Mouse (Mus musculus): Measurements from ENCODE around the gene Ephb2.

The Ephb2 gene

DNA sequence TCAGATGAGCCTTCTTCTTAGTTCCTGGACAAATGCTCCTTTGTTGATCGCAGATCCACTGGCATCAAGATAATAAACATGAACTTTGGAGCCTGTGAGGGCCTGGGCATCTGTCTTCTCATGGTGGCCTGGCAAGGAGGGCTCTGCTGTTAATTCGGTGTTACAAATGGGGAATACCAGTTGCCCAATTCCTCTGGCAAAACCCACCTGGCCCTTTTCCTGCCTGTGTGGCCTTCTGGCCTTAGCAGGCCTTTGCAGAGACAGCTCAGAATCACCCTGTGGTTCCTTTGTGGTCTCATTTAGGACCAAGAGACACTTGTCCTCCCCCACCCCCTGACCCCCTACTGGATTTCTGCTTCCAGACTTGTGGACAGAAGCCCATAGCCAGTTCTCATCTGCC is 106.2 kb downstream of the Ephb2 start:
- DNase-seq: no peak

DNA sequence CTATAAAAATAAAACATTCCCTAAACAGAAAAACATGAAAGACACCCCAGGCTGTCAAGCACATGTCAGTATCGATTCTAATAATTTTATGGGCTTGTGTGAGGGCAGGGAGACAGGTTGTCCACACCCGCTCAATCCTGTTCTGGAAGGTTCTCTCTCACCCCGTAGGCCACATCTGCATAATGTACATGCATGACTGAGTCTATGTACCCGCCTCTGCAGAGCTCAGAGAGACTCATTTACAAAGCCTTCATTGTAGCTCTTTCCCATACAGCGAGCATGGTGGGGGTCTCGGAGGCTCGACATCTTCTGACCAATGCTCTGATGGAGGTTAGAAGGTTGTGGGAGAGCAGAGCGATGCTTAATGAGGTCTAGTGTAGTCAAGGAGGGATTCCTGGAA is 108.8 kb downstream of the Ephb2 start:
- DNase-seq: peak; percentile 62

DNA sequence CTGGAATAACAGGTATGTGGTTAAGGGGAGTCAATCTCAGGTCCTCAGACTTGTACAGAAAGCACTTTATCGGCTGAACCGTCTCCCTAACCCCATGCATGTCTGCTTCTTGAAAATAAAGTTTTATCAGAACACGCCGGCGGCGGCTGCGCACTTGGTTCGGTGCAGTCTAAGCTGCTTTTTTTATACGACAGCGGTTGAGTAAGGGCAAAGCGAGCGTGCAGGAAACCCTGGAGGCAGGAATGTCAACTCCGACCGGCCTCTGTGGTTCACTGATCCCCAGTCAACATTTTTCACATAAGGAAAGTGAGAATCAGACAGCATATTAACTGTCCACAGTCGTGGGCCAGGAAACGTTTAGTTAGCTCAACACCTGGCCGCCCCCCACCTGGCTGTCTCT is 111.1 kb downstream of the Ephb2 start:
- DNase-seq: peak; percentile 84

DNA sequence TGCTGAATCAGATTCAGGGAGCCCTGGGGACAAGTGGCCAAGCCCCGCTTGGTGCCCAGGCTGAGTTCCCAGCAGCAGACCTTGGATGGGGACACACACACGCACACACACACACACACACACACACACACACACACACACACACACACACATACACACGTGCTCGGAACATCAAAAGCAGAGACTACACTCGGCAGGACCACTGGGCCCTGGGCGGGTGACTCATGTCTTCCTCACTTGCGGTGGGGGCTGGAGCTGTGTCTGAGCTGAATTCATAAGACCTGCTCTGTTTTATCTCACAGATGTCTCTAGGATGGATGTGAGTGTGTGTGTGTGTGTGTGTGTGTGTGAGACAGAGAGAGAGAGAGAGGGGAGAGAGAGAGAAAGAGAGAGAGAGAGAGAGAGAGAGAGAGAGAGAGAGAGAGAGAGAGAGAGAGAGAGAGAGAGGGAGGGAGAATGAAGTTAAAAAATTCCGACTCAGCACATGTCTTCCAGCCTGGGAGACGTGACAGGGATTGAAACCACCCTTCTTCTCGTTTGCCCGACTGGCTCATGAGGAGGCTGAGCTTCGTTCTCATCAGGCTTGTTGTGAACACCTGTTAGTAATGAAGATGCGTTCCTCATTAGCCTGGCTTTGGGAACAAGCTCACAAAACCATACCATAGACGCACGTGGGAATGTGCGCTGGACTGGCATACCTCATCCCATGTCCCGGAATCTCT is 113.3 kb downstream of the Ephb2 start:
- no peak for DNase-seq

DNA sequence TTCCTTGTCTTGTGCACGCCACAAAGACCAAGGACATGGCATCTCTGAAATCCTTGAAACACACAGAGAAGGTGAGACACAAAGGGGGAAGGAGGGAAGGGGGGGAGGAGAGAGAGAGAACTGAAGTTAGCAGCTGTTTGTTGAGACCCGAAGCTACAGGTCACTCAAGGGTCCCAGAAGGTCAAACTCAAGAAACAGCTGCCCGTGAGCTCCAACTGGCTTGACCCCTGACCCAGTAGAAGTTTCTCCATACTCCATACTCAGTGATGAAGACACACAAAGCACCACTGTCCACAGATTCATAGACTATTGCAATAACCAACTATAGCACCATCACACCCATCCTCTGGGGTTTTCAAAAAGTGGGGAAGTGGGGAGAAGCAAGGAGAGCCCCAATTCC is 113.9 kb downstream of the Ephb2 start:
- DNase-seq: no peak

DNA sequence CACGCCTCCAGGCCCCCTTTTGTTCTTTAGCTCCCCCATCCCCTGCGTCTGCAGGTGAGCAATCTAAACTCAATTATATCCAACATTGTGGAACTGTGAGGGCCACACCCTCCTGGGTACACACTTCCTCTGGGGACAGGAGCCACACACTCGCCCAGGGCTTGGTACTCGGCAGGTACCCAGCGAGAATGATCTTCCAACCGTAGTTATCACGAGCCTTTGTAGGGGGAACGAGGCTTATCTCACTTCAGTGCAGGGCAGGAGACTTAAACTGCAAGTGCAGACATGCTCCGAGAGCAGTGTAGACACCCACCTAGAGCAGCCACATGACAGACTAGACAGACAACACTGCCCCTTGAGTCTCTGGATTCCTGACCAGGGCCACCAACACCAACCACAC is 115.8 kb downstream of the Ephb2 start:
- no peak for DNase-seq

DNA sequence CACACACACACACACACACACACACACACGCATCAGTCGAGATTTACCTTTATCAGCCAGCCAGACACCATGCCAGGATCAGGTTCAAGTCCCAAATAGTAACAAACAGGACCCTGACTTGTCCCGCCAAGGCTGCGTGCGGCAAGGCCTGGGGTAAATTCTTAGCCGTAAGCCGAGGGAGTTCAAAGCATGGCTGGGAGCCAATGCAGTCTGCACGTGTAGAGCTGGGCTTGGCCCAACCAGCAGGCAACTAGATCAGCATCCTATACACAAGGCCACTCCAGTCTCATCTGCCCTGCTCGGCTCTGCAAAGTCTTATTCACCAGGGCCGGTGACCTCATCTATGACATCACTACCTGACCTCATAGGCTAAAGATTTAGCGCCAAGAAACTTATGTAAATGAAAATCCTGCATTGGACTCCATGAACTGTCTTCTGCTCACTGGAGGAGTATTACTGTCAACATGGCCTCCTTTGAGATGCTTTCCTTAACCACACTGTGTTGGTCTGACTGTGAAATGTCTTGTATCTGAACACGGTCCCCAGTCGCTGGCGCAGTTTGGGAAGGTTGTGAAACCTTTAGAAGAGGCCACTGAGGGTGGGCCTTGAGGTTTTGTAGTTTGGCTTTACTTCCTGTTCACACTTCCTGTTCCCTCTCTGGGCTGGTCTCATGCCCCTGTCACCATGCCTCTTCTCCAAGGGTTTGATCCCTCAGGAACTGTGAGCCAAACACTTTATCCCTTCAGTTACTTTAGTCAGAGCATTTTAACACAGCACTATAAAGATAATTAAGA is 117.4 kb downstream of the Ephb2 start:
- DNase-seq: no peak

DNA sequence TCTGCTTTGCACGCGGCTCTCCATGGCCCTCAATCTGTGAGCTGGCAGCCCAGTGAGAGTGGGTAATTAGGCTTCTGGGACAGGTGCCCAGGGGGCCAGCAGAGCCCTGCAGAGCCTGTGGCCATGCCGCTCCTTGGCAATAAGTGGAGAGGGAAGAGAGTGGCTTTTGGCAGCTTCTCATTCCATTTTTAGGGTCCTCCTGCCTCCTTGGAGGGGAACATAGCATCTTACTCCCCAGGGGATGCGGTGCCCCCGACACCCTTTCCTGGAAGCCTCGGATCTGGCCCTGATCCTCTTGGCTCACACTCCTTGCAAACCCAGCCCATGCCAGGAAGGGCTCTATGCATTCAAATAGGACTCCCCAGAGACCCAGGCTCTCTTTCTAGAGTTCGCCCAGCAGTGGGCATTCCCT is 119.2 kb downstream of the Ephb2 start:
- no peak for DNase-seq

DNA sequence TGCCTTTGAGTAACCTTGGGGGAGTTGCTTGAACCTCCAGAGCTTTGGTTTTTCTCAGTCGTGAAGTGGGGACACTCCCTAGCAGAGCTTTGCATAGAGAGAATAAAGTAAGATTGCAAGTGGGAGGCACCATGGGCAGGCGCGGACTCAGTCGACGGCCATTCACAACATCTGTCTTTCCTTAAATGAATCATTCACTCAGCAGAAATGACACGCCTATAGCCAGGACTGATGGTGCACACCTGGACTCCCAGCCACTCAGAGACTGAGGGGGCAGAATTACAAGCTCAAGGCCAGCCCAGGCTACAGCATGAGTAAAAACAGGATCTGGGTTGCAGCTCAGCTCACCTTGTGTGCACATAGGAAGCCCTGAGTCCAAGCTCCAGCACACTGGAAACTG is 121.3 kb downstream of the Ephb2 start:
- no peak for DNase-seq

DNA sequence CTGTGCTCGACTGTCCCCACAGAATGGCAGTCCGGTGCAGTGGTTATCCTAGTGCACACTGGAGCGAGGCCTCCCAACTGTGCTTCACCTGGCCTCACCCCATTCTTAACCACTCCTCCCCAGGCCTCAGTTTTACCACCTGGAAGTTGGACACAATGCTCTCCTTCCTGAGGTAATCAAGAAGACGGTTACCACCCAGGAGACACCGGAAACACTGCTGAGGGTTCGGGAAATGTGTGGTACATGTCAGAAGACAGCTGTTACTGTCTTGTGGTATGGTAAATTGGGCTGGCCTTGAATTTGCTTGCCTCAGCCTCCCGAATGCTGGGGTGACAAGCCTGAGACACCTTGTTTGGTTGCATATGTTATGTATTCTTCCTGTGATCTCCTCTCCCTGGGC is 121.9 kb downstream of the Ephb2 start:
- no peak for DNase-seq

DNA sequence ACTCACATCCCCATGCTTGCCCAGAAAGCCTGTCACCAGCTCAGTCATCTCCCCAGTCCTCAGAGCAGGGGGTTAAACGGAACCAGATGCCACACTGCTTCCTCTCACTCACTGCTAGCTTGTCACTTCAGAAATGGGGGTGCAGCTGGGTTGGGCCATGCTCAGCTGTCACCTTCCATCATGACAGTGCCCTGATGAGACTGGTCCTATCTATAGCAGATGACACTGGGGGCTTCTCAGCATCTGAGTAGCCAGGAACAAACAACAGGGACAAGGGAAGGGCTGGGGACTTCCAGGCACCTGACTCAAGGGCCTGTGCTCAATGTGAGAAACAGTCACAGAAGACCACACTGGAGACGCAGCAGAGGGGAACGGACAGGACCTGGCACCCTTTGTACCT is 122.4 kb downstream of the Ephb2 start:
- DNase-seq: no peak

DNA sequence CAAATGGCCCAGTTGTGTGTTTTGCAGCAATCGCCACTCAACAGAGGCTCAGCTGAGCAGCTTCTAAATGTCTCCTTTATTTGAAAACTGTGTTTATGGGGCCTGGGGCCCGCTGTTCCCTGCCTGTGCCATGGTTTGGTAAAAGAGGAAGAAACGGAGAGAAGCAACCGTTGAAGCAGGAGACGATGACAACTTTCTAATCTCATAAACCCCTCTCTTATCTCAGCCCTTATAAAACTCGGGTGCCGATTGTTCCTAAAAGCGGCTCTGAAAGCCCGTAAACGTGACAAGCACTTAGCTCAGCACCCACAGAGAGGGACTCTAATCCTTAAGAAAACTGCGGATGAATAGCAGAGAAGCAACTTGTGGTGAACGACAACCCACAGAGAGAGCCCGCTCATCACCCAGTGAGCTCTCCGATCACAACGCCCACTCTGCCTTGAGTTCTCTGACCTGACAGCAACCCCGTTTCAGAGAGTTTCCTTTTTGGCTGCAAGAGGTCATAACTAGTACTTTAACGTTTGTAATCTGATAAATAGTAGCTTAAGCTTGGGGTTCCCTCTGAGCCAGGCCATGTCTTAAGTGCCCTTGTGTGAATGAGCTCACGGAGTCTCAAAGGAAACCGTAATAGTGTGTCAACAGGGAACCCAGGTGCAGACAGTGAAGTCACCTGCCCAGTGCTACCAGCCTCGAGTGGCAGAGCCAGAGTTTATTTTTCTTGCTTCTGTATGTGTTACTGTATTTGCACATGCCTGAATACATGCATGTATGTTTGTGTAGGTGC is 123.6 kb downstream of the Ephb2 start:
- no peak for DNase-seq

DNA sequence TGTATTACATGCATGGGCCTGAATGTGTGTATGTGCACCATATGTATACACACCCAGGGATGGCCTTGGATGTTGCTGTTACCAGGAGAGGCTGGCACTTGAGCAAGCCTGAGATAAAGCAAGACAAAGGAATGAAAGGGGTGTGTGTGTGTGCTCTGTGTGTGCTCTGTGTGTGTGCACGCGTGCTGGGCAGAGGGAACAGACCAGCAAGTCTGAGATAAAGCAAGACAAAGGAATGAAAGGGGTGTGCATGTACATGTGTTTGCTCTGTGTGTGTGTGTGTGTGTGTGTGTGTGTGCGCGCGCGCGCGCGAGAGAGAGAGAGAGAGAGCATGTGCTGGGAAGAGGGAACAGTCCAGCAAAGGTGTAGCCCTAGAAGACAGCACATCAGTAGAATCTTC is 125.4 kb downstream of the Ephb2 start:
- no peak for DNase-seq

DNA sequence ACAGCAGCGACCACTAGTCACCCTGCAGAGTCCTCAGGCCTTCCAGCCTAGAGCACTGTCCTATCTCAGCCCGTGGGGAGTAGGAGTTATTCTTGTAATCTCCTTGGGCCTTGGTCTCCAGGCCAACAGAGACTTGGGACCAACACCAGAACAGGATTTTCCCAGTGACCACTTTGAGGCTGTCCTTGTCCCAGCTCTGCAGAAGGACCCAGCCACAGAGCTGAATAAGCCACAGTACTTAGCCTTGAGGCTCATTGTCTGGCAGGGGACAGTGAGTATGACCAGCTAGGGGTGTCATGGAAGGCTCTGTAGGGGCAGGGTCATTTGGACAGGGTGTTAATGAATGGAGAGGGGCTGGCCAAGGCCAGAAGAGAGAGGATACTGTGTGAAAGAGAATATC is 126.8 kb downstream of the Ephb2 start:
- no peak for DNase-seq

DNA sequence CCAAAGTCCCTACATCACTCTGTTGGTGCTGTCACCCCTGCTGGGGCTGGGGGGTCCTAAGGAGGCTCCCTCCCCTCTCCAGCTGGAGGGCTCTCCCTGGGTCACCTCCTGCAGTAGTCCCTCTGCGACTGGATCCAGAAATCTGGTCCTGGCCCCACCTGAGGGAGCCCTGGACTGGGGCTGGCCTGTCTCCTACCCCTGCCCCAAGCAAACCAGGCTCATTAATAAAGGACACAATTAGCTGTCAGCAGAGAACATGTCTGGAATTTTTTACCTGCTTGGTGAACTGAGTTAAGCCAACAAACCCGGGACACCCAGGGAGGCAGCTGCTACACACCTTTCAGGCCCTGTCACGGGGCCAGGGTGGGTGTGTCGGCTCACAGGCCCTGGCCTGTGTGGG is 129.1 kb downstream of the Ephb2 start:
- DNase-seq: peak; percentile 76

DNA sequence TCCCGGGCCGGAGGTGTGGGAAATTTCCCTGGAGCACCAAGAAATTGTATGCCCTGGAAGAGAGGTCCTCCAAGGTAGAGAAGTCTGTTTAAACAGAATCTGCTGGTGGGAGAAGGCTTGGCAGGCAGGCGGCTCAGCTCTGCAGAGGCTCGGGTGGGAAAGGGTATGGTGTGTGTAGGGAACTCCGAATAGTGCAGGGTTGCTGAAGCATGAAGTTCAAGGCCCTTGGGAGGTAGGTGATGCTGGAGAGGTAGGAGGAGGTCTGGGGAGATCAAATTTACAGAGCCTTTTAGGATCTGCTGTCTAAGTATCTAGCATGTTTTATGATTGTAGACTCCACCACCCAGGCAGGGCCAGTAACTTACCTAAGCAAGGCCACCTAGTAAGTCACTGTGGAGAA is 130.7 kb downstream of the Ephb2 start:
- DNase-seq: no peak

DNA sequence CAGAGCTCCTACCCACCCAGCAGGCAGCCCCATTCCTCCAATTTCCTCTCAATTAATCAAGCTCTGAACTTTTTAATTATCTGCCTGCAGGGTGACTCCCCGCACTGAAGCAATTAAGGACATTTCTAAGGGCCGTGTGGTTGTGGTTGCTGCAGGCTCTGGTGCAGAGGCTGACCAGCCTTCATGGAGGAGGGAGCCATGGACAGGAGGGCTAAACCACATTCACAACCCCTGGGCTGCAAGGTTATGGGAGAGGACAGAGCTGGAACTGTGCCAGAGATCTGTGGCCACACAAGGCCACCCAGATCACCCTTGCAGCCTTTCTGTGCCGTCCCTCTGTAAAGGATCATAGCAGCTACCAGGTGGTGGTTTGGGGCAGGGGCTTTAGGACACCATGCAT is 131.2 kb downstream of the Ephb2 start:
- no peak for DNase-seq

DNA sequence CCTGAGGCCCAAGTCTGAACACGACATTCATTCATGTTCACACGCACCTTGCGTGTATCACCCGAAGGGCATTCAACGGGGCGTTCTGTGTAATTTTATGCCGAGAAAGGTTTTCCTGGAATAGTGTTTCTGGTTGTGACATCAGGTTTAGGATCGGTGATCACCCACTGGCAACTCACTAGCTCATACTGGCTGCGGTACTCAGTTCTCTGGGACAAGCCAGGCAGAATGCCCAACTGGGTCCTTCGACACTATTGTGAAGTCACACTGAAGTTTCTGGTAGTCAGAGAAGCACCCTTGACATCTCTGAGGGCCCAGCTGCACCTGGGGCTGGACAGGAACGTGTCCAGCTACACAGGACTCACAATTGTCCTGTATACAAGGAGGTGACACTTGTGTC is 132.4 kb downstream of the Ephb2 start:
- DNase-seq: no peak

DNA sequence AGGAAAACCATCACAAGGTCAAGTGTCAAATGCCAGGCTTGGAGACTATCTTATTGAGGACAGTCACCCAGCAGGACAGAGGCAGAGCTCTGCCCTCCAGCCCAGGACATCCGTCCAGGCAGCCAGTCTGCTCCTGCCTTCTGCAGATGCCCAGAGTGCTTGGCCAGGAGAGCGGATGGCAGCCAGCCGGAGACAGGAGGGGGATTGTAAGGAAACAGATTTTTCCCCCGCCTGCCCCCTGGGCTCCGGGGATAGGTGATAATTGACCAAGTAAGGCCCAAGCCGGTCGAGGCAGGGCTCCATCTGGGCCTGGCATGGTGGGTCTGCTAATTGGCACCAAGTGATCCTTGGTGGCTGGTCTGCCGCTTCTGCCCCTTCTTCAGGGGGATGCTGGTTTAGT is 133.3 kb downstream of the Ephb2 start:
- no peak for DNase-seq

DNA sequence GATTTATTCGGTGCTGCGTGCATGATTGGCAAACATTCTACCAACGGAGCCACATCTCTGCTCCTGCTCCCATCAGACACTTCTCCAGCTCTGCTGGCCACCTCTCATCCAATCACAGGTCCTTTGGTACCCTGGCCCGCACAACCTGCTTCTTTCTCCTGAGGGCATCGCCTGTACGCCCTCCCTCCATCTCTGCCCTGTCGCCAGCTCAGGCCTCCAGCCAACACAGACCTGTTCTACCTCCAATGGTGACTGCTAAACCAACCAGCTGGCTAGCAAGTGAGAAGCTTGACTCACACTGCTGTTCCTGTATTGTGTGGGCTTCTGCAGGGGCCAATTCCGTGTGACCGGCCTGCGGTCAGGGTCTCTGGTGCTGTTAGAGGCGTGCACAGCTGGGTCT is 134.6 kb downstream of the Ephb2 start:
- DNase-seq: no peak

DNA sequence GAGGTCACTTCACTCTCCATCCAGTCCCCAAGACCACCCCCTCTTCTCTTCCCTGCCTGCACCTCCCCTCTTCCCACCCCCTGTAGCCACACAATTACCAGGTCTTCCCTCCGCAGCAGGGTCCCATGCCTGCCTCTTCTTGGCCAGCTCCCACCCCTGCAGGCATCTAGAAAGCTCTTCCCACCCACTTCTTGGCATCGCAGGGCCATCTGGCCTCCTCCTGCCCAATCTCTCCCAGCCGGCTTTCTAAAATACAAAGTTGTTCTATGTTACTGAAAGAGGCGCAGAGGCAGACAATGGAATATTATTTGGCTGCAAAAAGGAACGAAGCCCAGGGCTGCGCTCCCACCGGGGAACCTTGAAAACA is 136.7 kb downstream of the Ephb2 start:
- DNase-seq: no peak

DNA sequence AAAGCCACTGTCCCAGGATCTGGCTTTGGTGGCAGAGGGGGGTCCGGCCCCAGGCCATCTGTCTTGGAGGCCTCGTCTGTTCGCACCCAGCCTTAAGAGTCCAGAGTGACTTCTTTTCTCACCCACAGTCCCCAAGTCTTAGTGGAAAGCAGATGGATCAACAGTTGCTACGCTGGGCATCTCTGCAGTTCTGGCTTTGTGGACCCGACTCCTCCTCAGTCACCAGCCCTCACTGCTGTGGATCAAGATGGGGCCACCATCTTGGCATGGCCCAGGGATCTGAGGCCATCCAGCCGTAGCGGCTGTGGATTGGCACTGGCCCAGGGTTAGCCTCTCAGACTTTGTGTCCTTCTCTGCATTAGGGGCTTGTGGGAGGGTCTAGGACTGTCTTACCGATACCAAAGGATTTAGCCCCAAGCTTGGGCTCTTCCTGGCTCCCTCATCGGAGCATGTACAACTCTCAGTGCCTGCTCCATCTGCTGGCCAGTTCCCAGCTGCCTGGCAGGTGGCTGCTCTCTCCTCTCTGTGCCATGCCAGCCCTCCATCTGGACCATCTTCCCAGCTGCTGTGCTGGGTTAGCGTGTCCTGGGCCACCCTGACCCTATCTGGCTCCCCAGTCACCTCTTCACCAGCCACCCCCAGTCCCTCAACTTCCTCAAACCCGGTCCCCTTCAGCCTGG is 137.2 kb downstream of the Ephb2 start:
- DNase-seq: no peak

DNA sequence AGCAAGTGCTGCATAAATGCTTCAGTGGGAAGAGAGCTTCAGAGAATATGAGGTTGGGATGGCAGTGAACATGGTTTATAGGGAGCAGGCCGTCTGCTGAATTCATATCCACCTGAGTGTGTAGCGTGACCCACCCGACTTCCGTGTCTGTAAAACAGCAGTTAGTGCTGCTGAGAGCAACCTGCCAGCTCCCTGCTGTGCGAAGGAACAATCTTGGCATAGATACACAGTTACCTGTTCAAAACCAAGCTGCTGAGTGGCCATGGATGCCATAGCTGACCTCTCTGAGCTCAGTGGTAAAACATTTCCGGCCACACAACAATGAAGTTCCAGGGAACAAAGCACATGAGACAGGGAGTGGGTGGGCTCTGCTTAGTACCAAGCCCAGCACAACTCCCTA is 138.5 kb downstream of the Ephb2 start:
- DNase-seq: no peak

Data from kidney, adult 11 months (tissue).